Mouse (Mus musculus): ENCODE results near the gene Cxcl10.

Gene Cxcl10

GRCm38 (mm10) chr5:92348794-92349413 lies at the start of gene Cxcl10:
TSS of gene Cxcl10 (minus strand) at chr5:92348889.
- DNase-seq (ENCODE audit: low spot score in 2 of 2) = no peak

- peak; percentile 63 to 82 for DNase-seq (ENCODE audit: low spot score in 2 of 2)
Observed at GRCm38 (mm10) chr5:92398153-92398552, 49.5 kb upstream of the Cxcl10 start.

- no peak for DNase-seq (ENCODE audit: low spot score in 2 of 2)
Observed at GRCm38 (mm10) chr5:92396476-92396875, 47.8 kb upstream of the Cxcl10 start.

GRCm38 (mm10) chr5:92395764-92396163 lies 47.1 kb upstream of the Cxcl10 start:
- DNase-seq (ENCODE audit: low spot score in 2 of 2) = no peak

- DNase-seq (ENCODE audit: low spot score in 2 of 2) = no peak
Observed at GRCm38 (mm10) chr5:92393863-92394262, 45.2 kb upstream of the Cxcl10 start.

- DNase-seq (ENCODE audit: low spot score in 2 of 2) = peak in 1 of 2 experiments; percentile 15
Observed at GRCm38 (mm10) chr5:92392542-92392941, 43.9 kb upstream of the Cxcl10 start.

GRCm38 (mm10) chr5:92390615-92391014 lies 41.9 kb upstream of the Cxcl10 start:
- DNase-seq (ENCODE audit: low spot score in 2 of 2) = peak in 1 of 2 experiments; percentile 17

- DNase-seq (ENCODE audit: low spot score in 2 of 2) = no peak
Observed at GRCm38 (mm10) chr5:92389977-92390376, 41.3 kb upstream of the Cxcl10 start.

GRCm38 (mm10) chr5:92387433-92387832 lies 38.7 kb upstream of the Cxcl10 start:
- DNase-seq (ENCODE audit: low spot score in 2 of 2) = no peak

- no peak for DNase-seq (ENCODE audit: low spot score in 2 of 2)
Observed at GRCm38 (mm10) chr5:92386643-92387042, 38.0 kb upstream of the Cxcl10 start.

GRCm38 (mm10) chr5:92386102-92386501 lies 37.4 kb upstream of the Cxcl10 start:
- no peak for DNase-seq (ENCODE audit: low spot score in 2 of 2)

- no peak for DNase-seq (ENCODE audit: low spot score in 2 of 2)
Observed at GRCm38 (mm10) chr5:92384855-92385254, 36.2 kb upstream of the Cxcl10 start.

- DNase-seq (ENCODE audit: low spot score in 2 of 2) = no peak
Observed at GRCm38 (mm10) chr5:92383747-92384146, 35.1 kb upstream of the Cxcl10 start.

- DNase-seq (ENCODE audit: low spot score in 2 of 2) = no peak
Observed at GRCm38 (mm10) chr5:92382349-92382679, 33.6 kb upstream of the Cxcl10 start.

GRCm38 (mm10) chr5:92381550-92382348 lies 33.1 kb upstream of the Cxcl10 start:
- DNase-seq (ENCODE audit: low spot score in 2 of 2) = peak in 1 of 2 experiments; percentile 80

GRCm38 (mm10) chr5:92376795-92377405 lies 28.2 kb upstream of the Cxcl10 start:
- no peak for DNase-seq (ENCODE audit: low spot score in 2 of 2)

- DNase-seq (ENCODE audit: low spot score in 2 of 2) = no peak
Observed at GRCm38 (mm10) chr5:92375368-92375767, 26.7 kb upstream of the Cxcl10 start.

GRCm38 (mm10) chr5:92374721-92375142 lies 26.0 kb upstream of the Cxcl10 start:
- no peak for DNase-seq (ENCODE audit: low spot score in 2 of 2)

- no peak for DNase-seq (ENCODE audit: low spot score in 2 of 2)
Observed at GRCm38 (mm10) chr5:92372605-92373004, 23.9 kb upstream of the Cxcl10 start.

- no peak for DNase-seq (ENCODE audit: low spot score in 2 of 2)
Observed at GRCm38 (mm10) chr5:92371361-92371976, 22.8 kb upstream of the Cxcl10 start.

GRCm38 (mm10) chr5:92370891-92371290 lies 22.2 kb upstream of the Cxcl10 start:
- no peak for DNase-seq (ENCODE audit: low spot score in 2 of 2)

GRCm38 (mm10) chr5:92370392-92370791 lies 21.7 kb upstream of the Cxcl10 start:
- no peak for DNase-seq (ENCODE audit: low spot score in 2 of 2)
